Mouse (Mus musculus): Measurements from ENCODE around the gene B3galt5. TPM values are rescaled to one million over a fixed set of nuclear protein-coding genes. Genes with fewer than 3 reads are reported as not detected.

B3galt5 gene
- total RNA-seq, 2 experiments from 2014 or later = 15.7 to 19.4 TPM

Other genes with a start within 250 kb of the B3galt5 start
- gene Psmg1, start 244.8 kb upstream of the B3galt5 start, total RNA-seq (2021) = 10 to 100 TPM; 16.8 to 17.4 TPM
- 100 to 1,000 TPM; 135 to 159 TPM for gene Brwd1, start 153.3 kb upstream of the B3galt5 start, total RNA-seq (2021)
- gene Hmgn1, start 108.1 kb upstream of the B3galt5 start, total RNA-seq (2021) = 10 to 100 TPM; 52.5 to 71.7 TPM
- 10 to 100 TPM; 61.1 to 61.6 TPM for gene Wrb, start 90.4 kb upstream of the B3galt5 start, total RNA-seq (2021)
- gene Lca5l, start 43.5 kb upstream of the B3galt5 start, total RNA-seq (2021) = 1 to 10 TPM; 1.5 to 2.2 TPM
- under 1 TPM; 0.85 to 0.96 TPM for gene Sh3bgr, start 35.4 kb upstream of the B3galt5 start, total RNA-seq (2021)
- gene Itgb2l, start 207.8 kb downstream of the B3galt5 start, total RNA-seq (2021) = not detected
- 100 to 1,000 TPM; 551 to 645 TPM for gene Pcp4, start 231.8 kb downstream of the B3galt5 start, total RNA-seq (2021)

Data from left cerebral cortex, postnatal 25 days (tissue).